Mouse (Mus musculus): ENCODE measurements around the gene Zfp281. TPM values are rescaled to one million over a fixed set of nuclear protein-coding genes. Genes with fewer than 3 reads are reported as not detected.

Gene Zfp281
- polyA plus RNA-seq, 1 experiment, result 4.0 TPM

- TF ChIP-seq E2F4 (IDR thresholded peaks at IDR 0.05; ENCODE audit: insufficient read depth), result no peak
- no peak for TF ChIP-seq SRF (IDR thresholded peaks at IDR 0.05; ENCODE audit: control insufficient read depth, insufficient read length, low read depth)
- no peak for TF ChIP-seq TCF12 (IDR thresholded peaks at IDR 0.05; ENCODE audit: insufficient read depth, poor library complexity, severe bottlenecking)
- TF ChIP-seq MYOG (IDR thresholded peaks at IDR 0.05; ENCODE audit: control insufficient read depth in 1 of 3, insufficient read depth in 1 of 3, insufficient read length in 2 of 3, low read depth in 2 of 3), result no peak
- TF ChIP-seq REST (IDR thresholded peaks at IDR 0.05; ENCODE audit: insufficient read depth, insufficient read length), result no peak
- TF ChIP-seq CEBPB (IDR thresholded peaks at IDR 0.05; ENCODE audit: insufficient read depth, poor library complexity, severe bottlenecking), result no peak
- TF ChIP-seq MYOD1 (IDR thresholded peaks at IDR 0.05; ENCODE audit: control insufficient read depth in 1 of 3, insufficient read length in 2 of 3, low read depth in 2 of 3), result no peak
- TF ChIP-seq POLR2AphosphoS2 (IDR thresholded peaks at IDR 0.05; ENCODE audit: insufficient read length, low read depth), result no peak
- TF ChIP-seq USF1 (IDR thresholded peaks at IDR 0.05; ENCODE audit: low read depth), result no peak
- no peak for TF ChIP-seq TCF3 (IDR thresholded peaks at IDR 0.05; ENCODE audit: insufficient read length, low read depth)
- TF ChIP-seq POLR2A (IDR thresholded peaks at IDR 0.05; ENCODE audit: insufficient read length, low read depth), result no peak
- TF ChIP-seq MAX (IDR thresholded peaks at IDR 0.05; ENCODE audit: low read depth), result no peak
- H3ac ChIP-seq (ENCODE audit: control insufficient read depth, insufficient read length), result no peak overlapping the region
- no peak overlapping the region for H3K4me3 ChIP-seq
- H3K36me3 ChIP-seq (ENCODE audit: control insufficient read depth, insufficient read depth), result no peaks in the 10 kb centered on the region
- no peak overlapping the region for H3K4me2 ChIP-seq (ENCODE audit: low read depth)
- H3K27me3 ChIP-seq (ENCODE audit: control insufficient read depth, insufficient read depth, insufficient read length), result no peaks in the 10 kb centered on the region
- H3K79me2 ChIP-seq (ENCODE audit: control insufficient read depth, insufficient read depth), result peaks cover 23% of the 10 kb centered on the region
Observed at GRCm38 (mm10) chr1:136635644-136636043, 10.9 kb downstream of the Zfp281 start.

GRCm38 (mm10) chr1:136636946-136637345 lies 12.2 kb downstream of the Zfp281 start:
- Histone ChIP-seq H3K4me2 (ENCODE audit: low read depth) (no peak overlapping the region), H3K36me3 (ENCODE audit: control insufficient read depth, insufficient read depth) (no peaks in the 10 kb centered on the region), H3K79me2 (ENCODE audit: control insufficient read depth, insufficient read depth) (peaks cover 11% of the 10 kb centered on the region), H3K27me3 (ENCODE audit: control insufficient read depth, insufficient read depth, insufficient read length) (no peaks in the 10 kb centered on the region), H3K4me3 (no peak overlapping the region), H3ac (ENCODE audit: control insufficient read depth, insufficient read length) (no peak overlapping the region)
- TF ChIP-seq TCF12 (IDR thresholded peaks at IDR 0.05; ENCODE audit: insufficient read depth, poor library complexity, severe bottlenecking) (no peak), CEBPB (IDR thresholded peaks at IDR 0.05; ENCODE audit: insufficient read depth, poor library complexity, severe bottlenecking) (no peak), MYOG (IDR thresholded peaks at IDR 0.05; ENCODE audit: control insufficient read depth in 1 of 3, insufficient read depth in 1 of 3, insufficient read length in 2 of 3, low read depth in 2 of 3) (no peak), POLR2AphosphoS2 (IDR thresholded peaks at IDR 0.05; ENCODE audit: insufficient read length, low read depth) (no peak), REST (IDR thresholded peaks at IDR 0.05; ENCODE audit: insufficient read depth, insufficient read length) (no peak), MAX (IDR thresholded peaks at IDR 0.05; ENCODE audit: low read depth) (no peak), MYOD1 (IDR thresholded peaks at IDR 0.05; ENCODE audit: control insufficient read depth in 1 of 3, insufficient read length in 2 of 3, low read depth in 2 of 3) (no peak), SRF (IDR thresholded peaks at IDR 0.05; ENCODE audit: control insufficient read depth, insufficient read length, low read depth) (no peak), USF1 (IDR thresholded peaks at IDR 0.05; ENCODE audit: low read depth) (no peak), TCF3 (IDR thresholded peaks at IDR 0.05; ENCODE audit: insufficient read length, low read depth) (no peak), POLR2A (IDR thresholded peaks at IDR 0.05; ENCODE audit: insufficient read length, low read depth) (no peak)

- Histone ChIP-seq H3K27me3 (ENCODE audit: control insufficient read depth, insufficient read depth, insufficient read length) (no peaks in the 10 kb centered on the region), H3K79me2 (ENCODE audit: control insufficient read depth, insufficient read depth) (peaks cover 4% of the 10 kb centered on the region), H3K36me3 (ENCODE audit: control insufficient read depth, insufficient read depth) (no peaks in the 10 kb centered on the region), H3K4me2 (ENCODE audit: low read depth) (no peak overlapping the region), H3ac (ENCODE audit: control insufficient read depth, insufficient read length) (no peak overlapping the region), H3K4me3 (no peak overlapping the region)
- no peak for TF ChIP-seq REST (IDR thresholded peaks at IDR 0.05; ENCODE audit: insufficient read depth, insufficient read length)
- no peak for TF ChIP-seq MAX (IDR thresholded peaks at IDR 0.05; ENCODE audit: low read depth)
- no peak for TF ChIP-seq POLR2AphosphoS2 (IDR thresholded peaks at IDR 0.05; ENCODE audit: insufficient read length, low read depth)
- no peak for TF ChIP-seq MYOG (IDR thresholded peaks at IDR 0.05; ENCODE audit: control insufficient read depth in 1 of 3, insufficient read depth in 1 of 3, insufficient read length in 2 of 3, low read depth in 2 of 3)
- no peak for TF ChIP-seq CEBPB (IDR thresholded peaks at IDR 0.05; ENCODE audit: insufficient read depth, poor library complexity, severe bottlenecking)
- no peak for TF ChIP-seq USF1 (IDR thresholded peaks at IDR 0.05; ENCODE audit: low read depth)
- TF ChIP-seq E2F4 (IDR thresholded peaks at IDR 0.05; ENCODE audit: insufficient read depth), result no peak
- no peak for TF ChIP-seq POLR2A (IDR thresholded peaks at IDR 0.05; ENCODE audit: insufficient read length, low read depth)
- TF ChIP-seq MYOD1 (IDR thresholded peaks at IDR 0.05; ENCODE audit: control insufficient read depth in 1 of 3, insufficient read length in 2 of 3, low read depth in 2 of 3), result no peak
- no peak for TF ChIP-seq TCF12 (IDR thresholded peaks at IDR 0.05; ENCODE audit: insufficient read depth, poor library complexity, severe bottlenecking)
- TF ChIP-seq TCF3 (IDR thresholded peaks at IDR 0.05; ENCODE audit: insufficient read length, low read depth), result no peak
- TF ChIP-seq SRF (IDR thresholded peaks at IDR 0.05; ENCODE audit: control insufficient read depth, insufficient read length, low read depth), result no peak
Observed at GRCm38 (mm10) chr1:136637696-136638095, 13.0 kb downstream of the Zfp281 start.

GRCm38 (mm10) chr1:136638211-136638610 lies 13.5 kb downstream of the Zfp281 start:
- Histone ChIP-seq H3K79me2 (ENCODE audit: control insufficient read depth, insufficient read depth) (no peaks in the 10 kb centered on the region), H3K36me3 (ENCODE audit: control insufficient read depth, insufficient read depth) (no peaks in the 10 kb centered on the region)
- no peak for TF ChIP-seq POLR2AphosphoS2 (IDR thresholded peaks at IDR 0.05; ENCODE audit: insufficient read length, low read depth)
- no peak for TF ChIP-seq TCF3 (IDR thresholded peaks at IDR 0.05; ENCODE audit: insufficient read length, low read depth)

DNA sequence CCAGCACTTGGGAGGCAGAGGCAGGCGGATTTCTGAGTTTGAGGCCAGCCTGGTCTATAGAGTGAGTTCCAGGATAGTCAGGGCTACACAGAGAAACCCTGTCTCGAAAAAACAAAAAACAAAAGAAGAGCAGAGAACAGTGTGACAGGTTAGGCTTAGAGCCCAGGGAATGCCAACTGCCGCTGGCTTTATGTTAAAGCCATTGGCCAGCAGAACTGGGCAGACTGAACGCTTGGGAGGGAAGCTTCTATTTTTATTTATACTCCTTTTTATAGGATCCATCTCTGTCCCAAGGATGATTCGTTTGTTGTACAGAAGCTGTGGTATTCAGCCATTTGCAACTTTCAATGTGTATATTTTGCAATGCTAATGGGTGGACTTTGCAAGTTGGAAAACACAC lies 14.0 kb downstream of the Zfp281 start:
- no peak overlapping the region for H3K4me2 ChIP-seq (ENCODE audit: low read depth)
- no peaks in the 10 kb centered on the region for H3K27me3 ChIP-seq (ENCODE audit: control insufficient read depth, insufficient read depth, insufficient read length)
- H3K4me3 ChIP-seq, result no peak overlapping the region
- no peak overlapping the region for H3ac ChIP-seq (ENCODE audit: control insufficient read depth, insufficient read length)
- TF ChIP-seq POLR2AphosphoS2 (IDR thresholded peaks at IDR 0.05; ENCODE audit: insufficient read length, low read depth), result no peak
- no peak for TF ChIP-seq POLR2A (IDR thresholded peaks at IDR 0.05; ENCODE audit: insufficient read length, low read depth)
- no peak for TF ChIP-seq TCF12 (IDR thresholded peaks at IDR 0.05; ENCODE audit: insufficient read depth, poor library complexity, severe bottlenecking)
- no peak for TF ChIP-seq E2F4 (IDR thresholded peaks at IDR 0.05; ENCODE audit: insufficient read depth)
- TF ChIP-seq SRF (IDR thresholded peaks at IDR 0.05; ENCODE audit: control insufficient read depth, insufficient read length, low read depth), result no peak
- TF ChIP-seq MAX (IDR thresholded peaks at IDR 0.05; ENCODE audit: low read depth), result no peak
- no peak for TF ChIP-seq MYOG (IDR thresholded peaks at IDR 0.05; ENCODE audit: control insufficient read depth in 1 of 3, insufficient read depth in 1 of 3, insufficient read length in 2 of 3, low read depth in 2 of 3)
- TF ChIP-seq MYOD1 (IDR thresholded peaks at IDR 0.05; ENCODE audit: control insufficient read depth in 1 of 3, insufficient read length in 2 of 3, low read depth in 2 of 3), result no peak
- TF ChIP-seq CEBPB (IDR thresholded peaks at IDR 0.05; ENCODE audit: insufficient read depth, poor library complexity, severe bottlenecking), result no peak
- TF ChIP-seq REST (IDR thresholded peaks at IDR 0.05; ENCODE audit: insufficient read depth, insufficient read length), result no peak
- TF ChIP-seq TCF3 (IDR thresholded peaks at IDR 0.05; ENCODE audit: insufficient read length, low read depth), result no peak
- TF ChIP-seq USF1 (IDR thresholded peaks at IDR 0.05; ENCODE audit: low read depth), result no peak
- no peaks in the 10 kb centered on the region for H3K36me3 ChIP-seq (ENCODE audit: control insufficient read depth, insufficient read depth)
- no peaks in the 10 kb centered on the region for H3K79me2 ChIP-seq (ENCODE audit: control insufficient read depth, insufficient read depth)

More at GRCm38 (mm10) chr1:136638211-136638610, 13.5 kb downstream of the Zfp281 start:
- Histone ChIP-seq H3K27me3 (ENCODE audit: control insufficient read depth, insufficient read depth, insufficient read length) (no peaks in the 10 kb centered on the region), H3ac (ENCODE audit: control insufficient read depth, insufficient read length) (no peak overlapping the region), H3K4me3 (no peak overlapping the region), H3K4me2 (ENCODE audit: low read depth) (no peak overlapping the region)

All from myocyte (in vitro differentiated cells).